Mouse (Mus musculus): ENCODE results near the gene Ttc5. TPM values are rescaled to one million over a fixed set of nuclear protein-coding genes. Genes with fewer than 3 reads are reported as not detected.
"Not testable (repeated sequence)": the region's sequence is repeated elsewhere in the genome, so short reads cannot be mapped to it uniquely, and the experiment has no call there.

Gene Ttc5
- polyA plus RNA-seq, 1 experiment from 2014 or later = 86.6 TPM

GRCm38 (mm10) chr14:50722371-50722770, 62.9 kb downstream of the Ttc5 start:
- H3K27me3 ChIP-seq (ENCODE audit: control insufficient read depth, insufficient read depth, low read length); H3K9ac ChIP-seq (ENCODE audit: low read depth, low read length); H3K4me1 ChIP-seq (ENCODE audit: control insufficient read depth, insufficient read depth, low read length); H3K9me3 ChIP-seq (ENCODE audit: control insufficient read depth, low read length); H3K4me3 ChIP-seq (ENCODE audit: low read length); H3K27ac ChIP-seq (ENCODE audit: low read depth, low read length); ATAC-seq (ENCODE audit: low FRiP score, low TSS enrichment); H3K4me2 ChIP-seq (replicated peaks; ENCODE audit: low read depth, low read length); H3K36me3 ChIP-seq (ENCODE audit: control insufficient read depth, insufficient read depth, low read length): not testable (repeated sequence)
- 65% methylated on average over 3 of the region's 4 CpGs for WGBS

GRCm38 (mm10) chr14:50719875-50720274, 65.4 kb downstream of the Ttc5 start:
- WGBS = 89% methylated on average over 15 of the region's 15 CpGs
- not testable (repeated sequence) for H3K4me2 ChIP-seq (replicated peaks; ENCODE audit: low read depth, low read length); H3K4me1 ChIP-seq (ENCODE audit: control insufficient read depth, insufficient read depth, low read length); H3K9ac ChIP-seq (ENCODE audit: low read depth, low read length); H3K9me3 ChIP-seq (ENCODE audit: control insufficient read depth, low read length); H3K36me3 ChIP-seq (ENCODE audit: control insufficient read depth, insufficient read depth, low read length); ATAC-seq (ENCODE audit: low FRiP score, low TSS enrichment); H3K27ac ChIP-seq (ENCODE audit: low read depth, low read length); H3K4me3 ChIP-seq (ENCODE audit: low read length); H3K27me3 ChIP-seq (ENCODE audit: control insufficient read depth, insufficient read depth, low read length)

Other genes starting within 250 kb of the Ttc5 start
- not detected in 2 replicates for gene Olfr744, start 170.6 kb downstream of the Ttc5 start, polyA plus RNA-seq (2014; fragmentation: Nextera tagmentation; extraction: Ambion mirVana)
- not detected in 2 replicates for gene Olfr745, start 146.1 kb downstream of the Ttc5 start, polyA plus RNA-seq (2014; fragmentation: Nextera tagmentation; extraction: Ambion mirVana)
- not detected in 2 replicates for gene Olfr746, start 138.4 kb downstream of the Ttc5 start, polyA plus RNA-seq (2014; fragmentation: Nextera tagmentation; extraction: Ambion mirVana)
- not detected in 2 replicates for gene Olfr747, start 92.3 kb downstream of the Ttc5 start, polyA plus RNA-seq (2014; fragmentation: Nextera tagmentation; extraction: Ambion mirVana)
- not detected in 2 replicates for gene Olfr748, start 78.1 kb downstream of the Ttc5 start, polyA plus RNA-seq (2014; fragmentation: Nextera tagmentation; extraction: Ambion mirVana)
- gene Olfr749, start 40.4 kb downstream of the Ttc5 start, polyA plus RNA-seq (2014; fragmentation: Nextera tagmentation; extraction: Ambion mirVana) = not detected in 2 replicates
- gene Ccnb1ip1, start 22.2 kb upstream of the Ttc5 start, polyA plus RNA-seq (2014; fragmentation: Nextera tagmentation; extraction: Ambion mirVana) = not detected in 2 replicates
- 75.8 and 75.9 TPM in 2 replicates for gene Parp2, start 22.3 kb upstream of the Ttc5 start, polyA plus RNA-seq (2014; fragmentation: Nextera tagmentation; extraction: Ambion mirVana)
- 10.3 and 10.6 TPM in 2 replicates for gene Tep1, start 85.0 kb upstream of the Ttc5 start, polyA plus RNA-seq (2014; fragmentation: Nextera tagmentation; extraction: Ambion mirVana)
- 0.11 and 0.20 TPM in 2 replicates for gene Klhl33, start 112.0 kb upstream of the Ttc5 start, polyA plus RNA-seq (2014; fragmentation: Nextera tagmentation; extraction: Ambion mirVana)
- gene Osgep, start 139.4 kb upstream of the Ttc5 start, polyA plus RNA-seq (2014; fragmentation: Nextera tagmentation; extraction: Ambion mirVana) = 168 and 198 TPM in 2 replicates
- 354 and 419 TPM in 2 replicates for gene Apex1, start 139.4 kb upstream of the Ttc5 start, polyA plus RNA-seq (2014; fragmentation: Nextera tagmentation; extraction: Ambion mirVana)
- gene Pip4p1, start 145.3 kb upstream of the Ttc5 start, polyA plus RNA-seq (2014; fragmentation: Nextera tagmentation; extraction: Ambion mirVana) = 40.1 and 63.0 TPM in 2 replicates
- 80.6 and 83.0 TPM in 2 replicates for gene Pnp, start 145.6 kb upstream of the Ttc5 start, polyA plus RNA-seq (2014; fragmentation: Nextera tagmentation; extraction: Ambion mirVana)
- gene Gm49342, start 159.0 kb upstream of the Ttc5 start, polyA plus RNA-seq (2014; fragmentation: Nextera tagmentation; extraction: Ambion mirVana) = not detected in 2 replicates
- gene Pnp2, start 170.5 kb upstream of the Ttc5 start, polyA plus RNA-seq (2014; fragmentation: Nextera tagmentation; extraction: Ambion mirVana) = 0.99 and 1.2 TPM in 2 replicates
- gene Rnase10, start 222.2 kb upstream of the Ttc5 start, polyA plus RNA-seq (2014; fragmentation: Nextera tagmentation; extraction: Ambion mirVana) = not detected in 2 replicates